ENCODE assay signal across 24 mouse cellular contexts in genomic region chr1:183672521-183672920, GRCm38 (mm10).
DNase-seq lines count a peak whose midpoint lies in the region; ATAC-seq and TF ChIP-seq lines count a peak whose summit lies in the region.
"Had no signal": no experiment of that assay in that cellular context is flagged by ENCODE, and none has a peak within 500 bp of the region (broad histone marks: within the 10 kb centered on the region; RNA-seq: fewer than 3 reads in every experiment).

No protein-coding gene starts in this region.

- no peaks in the 10 kb centered on the region for H3K9me3 ChIP-seq in kidney, embryonic 15.5 days (replicated peaks)
- H3K9me3 ChIP-seq in lung, postnatal 0 days (ENCODE audit: low read length), result no peaks in the 10 kb centered on the region
- H3K9me3 ChIP-seq: embryonic facial prominence, embryonic 13.5 days; embryonic facial prominence, embryonic 15.5 days; forebrain, embryonic 10.5 days; forebrain, embryonic 12.5 days had no signal

- TF ChIP-seq EP300 in lung, postnatal 0 days (IDR thresholded peaks at IDR 0.05), result no peak

- H3K4me1 ChIP-seq in kidney, embryonic 15.5 days, result peaks cover 13% of the 10 kb centered on the region; the same call in 1 of the 2 replicates
- no peaks in the 10 kb centered on the region for H3K4me1 ChIP-seq in lung, postnatal 0 days (ENCODE audit: insufficient read depth, low read depth, low read length)
- H3K4me1 ChIP-seq: forebrain, embryonic 10.5 days; forebrain, embryonic 12.5 days had no signal

- no peak overlapping the region for H3K9ac ChIP-seq in kidney, embryonic 15.5 days
- H3K9ac ChIP-seq in lung, postnatal 0 days (replicated peaks; ENCODE audit: low read depth), result no peak overlapping the region
- H3K9ac ChIP-seq: embryonic facial prominence, embryonic 13.5 days; embryonic facial prominence, embryonic 15.5 days; forebrain, embryonic 12.5 days had no signal

- DNase-seq in kidney, adult 11 months, result peak; percentile 35
- DNase-seq in kidney, adult 9 months, result peak; percentile 24
- no peak for DNase-seq in kidney, postnatal 10 days
- DNase-seq in lung, postnatal 0 days (ENCODE audit: low spot score), result peak; percentile 67
- no peak for DNase-seq in lung, postnatal 14 days
- peak; percentile 51 for DNase-seq in lung, postnatal 36 days
- no peak for DNase-seq in lung, postnatal 10 days
- DNase-seq: adrenal gland, adult 2 months; adrenal gland, postnatal 10 days; adrenal gland, postnatal 25 days; cerebellum, adult 11 months; cerebellum, adult 18-20 months; cerebellum, adult 8-10 months; cerebellum, adult 9-11 months; cerebellum, postnatal 14 days; cerebellum, postnatal 36 days; embryo, embryonic 11 days had no signal

- H3K4me2 ChIP-seq in kidney, embryonic 15.5 days, result no peak overlapping the region
- no peak overlapping the region for H3K4me2 ChIP-seq in lung, postnatal 0 days (replicated peaks; ENCODE audit: low read depth, low read length)
- H3K4me2 ChIP-seq: embryonic facial prominence, embryonic 13.5 days; embryonic facial prominence, embryonic 15.5 days; forebrain, embryonic 12.5 days had no signal

- WGBS in kidney, embryonic 15.5 days, result 85% methylated on average over 5 of the region's 5 CpGs
- 67% methylated on average over 5 of the region's 5 CpGs for WGBS in lung, postnatal 0 days

- no peak for ATAC-seq in kidney, embryonic 15.5 days (replicated peaks; ENCODE audit: low FRiP score)
- ATAC-seq in lung, postnatal 0 days, result peak; percentile 88
- ATAC-seq: forebrain, embryonic 14.5 days had no signal

- TF ChIP-seq CTCF in lung, postnatal 0 days (IDR thresholded peaks at IDR 0.05), result no peak

- H3K4me3 ChIP-seq in kidney, embryonic 15.5 days (replicated peaks), result no peak overlapping the region
- H3K4me3 ChIP-seq in lung, postnatal 0 days (ENCODE audit: low read depth, low read length), result no peak overlapping the region
- H3K4me3 ChIP-seq: embryonic facial prominence, embryonic 13.5 days; embryonic facial prominence, embryonic 15.5 days; erythroblast, embryonic 14.5 days; forebrain, embryonic 10.5 days; forebrain, embryonic 12.5 days had no signal

- H3K27ac ChIP-seq in kidney, embryonic 15.5 days, result no peak overlapping the region
- no peak overlapping the region for H3K27ac ChIP-seq in lung, postnatal 0 days (ENCODE audit: low read length)
- H3K27ac ChIP-seq: embryonic facial prominence, embryonic 13.5 days; embryonic facial prominence, embryonic 15.5 days; forebrain, embryonic 10.5 days; forebrain, embryonic 12.5 days had no signal

- H3K27me3 ChIP-seq in kidney, embryonic 15.5 days, result no peaks in the 10 kb centered on the region
- no peaks in the 10 kb centered on the region for H3K27me3 ChIP-seq in lung, postnatal 0 days (replicated peaks; ENCODE audit: insufficient read depth, low read length)
- H3K27me3 ChIP-seq: embryonic facial prominence, embryonic 13.5 days; embryonic facial prominence, embryonic 15.5 days; forebrain, embryonic 12.5 days had no signal

- H3K36me3 ChIP-seq in kidney, embryonic 15.5 days, result no peaks in the 10 kb centered on the region
- H3K36me3 ChIP-seq in lung, postnatal 0 days (ENCODE audit: insufficient read depth, low read length), result no peaks in the 10 kb centered on the region
- H3K36me3 ChIP-seq: embryonic facial prominence, embryonic 13.5 days; embryonic facial prominence, embryonic 15.5 days; forebrain, embryonic 10.5 days; forebrain, embryonic 12.5 days had no signal

Comparison
In these comparisons a context has a peak if more than half of its experiments do, and no peak if none do; other contexts are left out.
1. DNase-seq: peak in kidney, adult 11 months (single experiment), kidney, adult 9 months (single experiment), lung, postnatal 0 days (single experiment) and lung, postnatal 36 days (single experiment); none in kidney, postnatal 10 days (single experiment), lung, postnatal 14 days (single experiment) and lung, postnatal 10 days (single experiment).